Mouse (Mus musculus) embryonic facial prominence, embryonic 13.5 days (tissue): Measurements from ENCODE around the gene Fgfr2. TPM values are rescaled to one million over a fixed set of nuclear protein-coding genes. Genes with fewer than 3 reads are reported as not detected.

Experiments used
- ATAC-seq: fragments of 200-750 bp; cut with Nextera tagmentation; 2 replicates; pipeline ENCODE4 v1.8.0; 2017; ENCODE audit warnings: low read depth; ENCODE audit not compliant: insufficient number of reproducible peaks, insufficient read depth, low FRiP score, low TSS enrichment
- H3K27ac ChIP-seq: fragments of 300-500 bp; sonication (generic); 2 replicates; pipeline ENCODE4 v1.5.1; 2015; ENCODE audit warnings: moderate library complexity, mild to moderate bottlenecking, inconsistent platforms
- H3K27me3 ChIP-seq: fragments of 300-500 bp; sonication (generic); 2 replicates; pipeline ENCODE4 v1.6.1; 2015; ENCODE audit warnings: mild to moderate bottlenecking, inconsistent platforms
- H3K36me3 ChIP-seq: fragments of 300-500 bp; sonication (generic); 2 replicates; pipeline ENCODE4 v1.6.1; 2015; ENCODE audit warnings: mild to moderate bottlenecking, inconsistent platforms
- H3K4me1 ChIP-seq: fragments of 300-500 bp; sonication (generic); 2 replicates; pipeline ENCODE4 v1.6.1; 2015; ENCODE audit warnings: inconsistent platforms
- H3K4me2 ChIP-seq: fragments of 300-500 bp; sonication (generic); 2 replicates; pipeline ENCODE4 v1.6.1; 2015; ENCODE audit warnings: moderate library complexity, mild to moderate bottlenecking, inconsistent platforms
- H3K4me3 ChIP-seq: fragments of 300-500 bp; sonication (generic); 2 replicates; pipeline ENCODE4 v1.5.1; 2015; ENCODE audit warnings: mild to moderate bottlenecking, inconsistent platforms
- H3K9ac ChIP-seq: fragments of 300-500 bp; sonication (generic); 2 replicates; pipeline ENCODE4 v1.6.1; 2015; ENCODE audit warnings: mild to moderate bottlenecking, inconsistent platforms
- H3K9me3 ChIP-seq: fragments of 300-500 bp; sonication (generic); 2 replicates; pipeline ENCODE4 v1.6.1; 2016; ENCODE audit warnings: inconsistent platforms
- WGBS: fragments of 180-500 bp; shearing (Covaris S2); methylation state at CpG from one replicate; pipeline ENCODE4 v1.1.7; 2015; ENCODE audit warnings: mixed read lengths; 5-methylcytosine and 5-hydroxymethylcytosine counted together
- polyA plus RNA-seq: library from polyadenylated mRNA; unstranded; fragments of >200 nt; fragmentation: Nextera tagmentation; extraction: Ambion mirVana; gene quantifications from 2 replicates; pipeline ENCODE4 v1.2.1, GENCODE M21; 2015

The Fgfr2 gene
- polyA plus RNA-seq, 1 experiment from 2014 or later = 174 TPM

- Histone ChIP-seq H3K4me3 (no peak overlapping the region), H3K9me3 (no peaks in the 10 kb centered on the region), H3K36me3 (no peaks in the 10 kb centered on the region), H3K27ac (peak overlapping the region; percentile 66), H3K9ac (no peak overlapping the region), H3K27me3 (0 out of 2 replicates have a peak, but pooled peaks cover 3% of the 10 kb centered on the region), H3K4me2 (0 out of 2 replicates have a peak overlapping the region, but pooled peaks have one; percentile 2), H3K4me1 (peaks cover 30% of the 10 kb centered on the region)
- 57% methylated on average over 6 of the region's 6 CpGs for WGBS
- no peak for ATAC-seq
Measured at GRCm38 (mm10) chr7:132355767-132356166, 767.4 kb downstream of the Fgfr2 start.

- Histone ChIP-seq H3K27ac (no peak overlapping the region), H3K9me3 (no peaks in the 10 kb centered on the region), H3K36me3 (no peaks in the 10 kb centered on the region), H3K27me3 (no peaks in the 10 kb centered on the region), H3K4me1 (peaks cover 8% of the 10 kb centered on the region), H3K4me3 (no peak overlapping the region), H3K9ac (no peak overlapping the region), H3K4me2 (no peak overlapping the region)
- no peak for ATAC-seq
- 71% methylated on average over 6 of the region's 6 CpGs for WGBS
Measured at GRCm38 (mm10) chr7:132349075-132349572, 774.0 kb downstream of the Fgfr2 start.

GRCm38 (mm10) chr7:132347273-132348045 is 775.7 kb downstream of the Fgfr2 start:
- no peak overlapping the region for H3K9ac ChIP-seq
- H3K27ac ChIP-seq = no peak overlapping the region
- H3K27me3 ChIP-seq = no peaks in the 10 kb centered on the region
- 68% methylated on average over 9 of the region's 9 CpGs for WGBS
- no peak overlapping the region for H3K4me3 ChIP-seq
- peaks cover 8% of the 10 kb centered on the region for H3K4me1 ChIP-seq
- no peak for ATAC-seq
- no peaks in the 10 kb centered on the region for H3K36me3 ChIP-seq
- H3K4me2 ChIP-seq = no peak overlapping the region
- H3K9me3 ChIP-seq = no peaks in the 10 kb centered on the region

- Histone ChIP-seq H3K4me2 (no peak overlapping the region), H3K36me3 (no peaks in the 10 kb centered on the region), H3K27ac (no peak overlapping the region), H3K9me3 (no peaks in the 10 kb centered on the region), H3K9ac (no peak overlapping the region), H3K4me1 (peaks cover 8% of the 10 kb centered on the region), H3K4me3 (no peak overlapping the region), H3K27me3 (no peaks in the 10 kb centered on the region)
- ATAC-seq = no peak
- WGBS = 70% methylated on average over 5 of the region's 5 CpGs
Measured at GRCm38 (mm10) chr7:132345526-132346070, 777.6 kb downstream of the Fgfr2 start.

GRCm38 (mm10) chr7:132344606-132345005 is 778.5 kb downstream of the Fgfr2 start:
- no peak overlapping the region for H3K27ac ChIP-seq
- ATAC-seq = no peak
- H3K27me3 ChIP-seq = no peaks in the 10 kb centered on the region
- H3K4me2 ChIP-seq = no peak overlapping the region
- H3K4me3 ChIP-seq = no peak overlapping the region
- no peak overlapping the region for H3K9ac ChIP-seq
- H3K9me3 ChIP-seq = no peaks in the 10 kb centered on the region
- 50% methylated on average over 4 of the region's 4 CpGs for WGBS
- no peaks in the 10 kb centered on the region for H3K36me3 ChIP-seq
- H3K4me1 ChIP-seq = peaks cover 8% of the 10 kb centered on the region

GRCm38 (mm10) chr7:132343900-132344299 is 779.2 kb downstream of the Fgfr2 start:
- H3K4me2 ChIP-seq = no peak overlapping the region
- H3K4me1 ChIP-seq = peaks cover 8% of the 10 kb centered on the region
- no peaks in the 10 kb centered on the region for H3K27me3 ChIP-seq
- no peak for ATAC-seq
- H3K9ac ChIP-seq = no peak overlapping the region
- WGBS = 93% methylated on average over 2 of the region's 2 CpGs
- no peak overlapping the region for H3K27ac ChIP-seq
- H3K9me3 ChIP-seq = no peaks in the 10 kb centered on the region
- no peaks in the 10 kb centered on the region for H3K36me3 ChIP-seq
- no peak overlapping the region for H3K4me3 ChIP-seq

- 74% methylated on average over 2 of the region's 2 CpGs for WGBS
- no peaks in the 10 kb centered on the region for H3K27me3 ChIP-seq
- H3K27ac ChIP-seq = no peak overlapping the region
- H3K4me1 ChIP-seq = peaks cover 11% of the 10 kb centered on the region
- H3K36me3 ChIP-seq = no peaks in the 10 kb centered on the region
- H3K4me2 ChIP-seq = no peak overlapping the region
- no peaks in the 10 kb centered on the region for H3K9me3 ChIP-seq
- no peak for ATAC-seq
- no peak overlapping the region for H3K9ac ChIP-seq
- H3K4me3 ChIP-seq = no peak overlapping the region
Measured at GRCm38 (mm10) chr7:132343146-132343545, 780.0 kb downstream of the Fgfr2 start.

GRCm38 (mm10) chr7:132339041-132339839 is 783.9 kb downstream of the Fgfr2 start:
- peaks cover 17% of the 10 kb centered on the region for H3K4me1 ChIP-seq
- ATAC-seq = no peak
- no peak overlapping the region for H3K4me2 ChIP-seq
- no peak overlapping the region for H3K4me3 ChIP-seq
- H3K27ac ChIP-seq = peak overlapping the region; percentile 55; the same call in 1 of the 2 replicates
- H3K9ac ChIP-seq = no peak overlapping the region
- no peaks in the 10 kb centered on the region for H3K27me3 ChIP-seq
- WGBS = 82% methylated on average over 14 of the region's 14 CpGs
- H3K36me3 ChIP-seq = no peaks in the 10 kb centered on the region
- no peaks in the 10 kb centered on the region for H3K9me3 ChIP-seq

- H3K9ac ChIP-seq = no peak overlapping the region
- H3K27ac ChIP-seq = no peak overlapping the region; the same call in 1 of the 2 replicates
- no peak for ATAC-seq
- H3K4me3 ChIP-seq = no peak overlapping the region
- H3K4me2 ChIP-seq = no peak overlapping the region
- no peaks in the 10 kb centered on the region for H3K9me3 ChIP-seq
- H3K36me3 ChIP-seq = no peaks in the 10 kb centered on the region
- no peaks in the 10 kb centered on the region for H3K27me3 ChIP-seq
- peaks cover 17% of the 10 kb centered on the region for H3K4me1 ChIP-seq
- WGBS = 64% methylated on average over 6 of the region's 6 CpGs
Measured at GRCm38 (mm10) chr7:132338350-132338749, 784.8 kb downstream of the Fgfr2 start.

- peaks cover 19% of the 10 kb centered on the region for H3K4me1 ChIP-seq
- WGBS = 64% methylated on average over 11 of the region's 11 CpGs
- H3K4me2 ChIP-seq = no peak overlapping the region
- H3K27me3 ChIP-seq = no peaks in the 10 kb centered on the region
- no peaks in the 10 kb centered on the region for H3K9me3 ChIP-seq
- no peaks in the 10 kb centered on the region for H3K36me3 ChIP-seq
- no peak overlapping the region for H3K9ac ChIP-seq
- no peak overlapping the region for H3K4me3 ChIP-seq
- peak overlapping the region; percentile 28; the same call in 1 of the 2 replicates for H3K27ac ChIP-seq
- ATAC-seq = no peak
Measured at GRCm38 (mm10) chr7:132337268-132337917, 785.8 kb downstream of the Fgfr2 start.

GRCm38 (mm10) chr7:132336781-132337180 is 786.4 kb downstream of the Fgfr2 start:
- Histone ChIP-seq H3K9ac (no peak overlapping the region), H3K27ac (peak overlapping the region; percentile 28; the same call in 1 of the 2 replicates), H3K4me3 (no peak overlapping the region), H3K4me2 (no peak overlapping the region), H3K36me3 (no peaks in the 10 kb centered on the region), H3K4me1 (peaks cover 25% of the 10 kb centered on the region), H3K9me3 (no peaks in the 10 kb centered on the region), H3K27me3 (no peaks in the 10 kb centered on the region)
- no peak for ATAC-seq
- 55% methylated on average over 3 of the region's 3 CpGs for WGBS
